Mouse (Mus musculus) retina, postnatal 7 days (tissue): ENCODE data around the gene Kazald1.

ENCODE experiments used
- DNase-seq: peaks from one replicate; pipeline ENCODE4 v3.0.0-alpha.2; 2012; ENCODE audit warnings: low read depth, low spot score

Kazald1 gene

DNA sequence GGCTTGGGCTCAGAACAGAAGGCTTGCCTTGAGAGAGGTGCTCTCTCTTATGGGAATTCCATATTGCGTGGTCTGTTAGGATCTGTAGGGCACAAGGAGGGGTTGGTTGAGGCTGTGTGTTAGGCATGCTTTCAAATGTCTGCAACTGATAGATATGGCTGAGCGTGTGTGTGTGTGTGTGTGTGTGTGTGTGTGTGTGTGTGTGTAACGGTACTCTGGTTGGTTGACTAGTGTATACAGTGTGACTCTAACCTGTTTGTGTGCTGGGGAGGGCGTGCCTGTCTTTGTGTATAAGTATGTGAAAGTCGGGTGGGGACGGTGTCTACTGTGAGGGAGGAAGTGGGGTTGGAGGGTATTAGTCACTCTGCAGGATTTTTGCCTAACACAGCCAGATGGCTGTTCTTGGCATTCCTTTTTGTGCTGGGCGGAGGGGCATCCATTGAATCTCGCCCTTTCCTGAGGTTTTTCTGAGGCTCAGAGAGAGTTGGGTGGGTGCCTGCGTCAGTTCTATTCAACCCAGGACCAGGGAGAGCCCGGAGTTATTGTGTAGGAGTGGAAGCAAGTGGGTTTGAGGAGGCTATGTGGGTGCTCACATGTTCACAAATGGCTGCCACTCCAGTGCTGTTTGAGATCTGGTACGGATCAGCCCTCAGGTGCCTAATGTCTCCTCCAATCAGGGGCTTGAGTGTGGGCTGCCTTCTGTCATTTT, 27.0 kb upstream of the Kazald1 start:
- no peak for DNase-seq

DNA sequence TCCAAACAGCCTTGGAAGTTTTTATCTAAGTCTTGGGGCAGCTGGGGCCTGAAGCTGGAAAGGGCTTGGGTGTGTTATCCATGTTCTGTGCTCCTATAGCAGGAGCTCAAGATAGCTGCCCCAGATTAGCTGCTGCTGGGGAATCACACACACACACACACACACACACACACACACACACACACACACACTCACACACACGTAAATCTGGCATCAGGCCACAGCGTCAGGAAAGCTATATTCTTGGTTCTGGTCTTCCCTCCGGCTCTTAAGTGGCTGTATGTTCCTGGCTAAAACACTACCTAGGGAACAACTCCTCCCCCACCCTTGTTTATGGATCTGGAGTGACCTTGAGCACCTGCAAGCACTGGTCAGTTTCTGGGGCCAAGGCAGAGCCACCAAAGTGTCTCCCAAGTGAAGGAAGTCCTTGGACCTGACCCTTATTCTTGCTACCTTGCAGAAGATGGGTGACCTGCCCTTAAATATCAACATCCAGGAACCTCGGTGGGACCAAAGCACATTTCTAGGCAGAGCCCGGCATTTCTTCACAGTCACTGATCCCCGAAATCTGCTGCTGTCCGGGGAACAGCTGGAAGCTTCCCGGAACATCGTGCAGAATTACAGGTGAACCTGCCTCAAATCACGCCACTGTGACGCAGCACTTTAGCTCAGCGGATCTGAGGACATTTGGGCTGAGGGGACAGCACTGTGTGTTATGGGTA, 26.2 kb upstream of the Kazald1 start:
- no peak for DNase-seq

DNA sequence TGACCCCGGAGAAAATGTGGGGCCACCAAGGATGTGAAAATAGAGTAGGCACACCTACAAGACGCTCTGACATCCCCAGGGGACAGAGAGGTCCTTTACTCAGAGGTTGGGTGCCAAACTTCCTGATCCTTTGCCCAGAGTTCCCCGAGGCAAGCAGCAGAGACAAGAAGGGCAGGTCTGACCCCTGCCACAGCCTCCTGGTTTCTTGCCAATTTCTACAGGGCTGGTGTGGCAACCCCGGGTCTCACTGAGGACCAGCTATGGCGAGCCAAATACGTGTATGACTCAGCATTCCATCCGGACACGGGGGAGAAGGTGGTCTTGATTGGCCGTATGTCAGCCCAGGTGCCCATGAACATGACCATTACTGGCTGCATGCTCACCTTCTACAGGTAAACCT, 25.5 kb upstream of the Kazald1 start:
- DNase-seq: no peak

DNA sequence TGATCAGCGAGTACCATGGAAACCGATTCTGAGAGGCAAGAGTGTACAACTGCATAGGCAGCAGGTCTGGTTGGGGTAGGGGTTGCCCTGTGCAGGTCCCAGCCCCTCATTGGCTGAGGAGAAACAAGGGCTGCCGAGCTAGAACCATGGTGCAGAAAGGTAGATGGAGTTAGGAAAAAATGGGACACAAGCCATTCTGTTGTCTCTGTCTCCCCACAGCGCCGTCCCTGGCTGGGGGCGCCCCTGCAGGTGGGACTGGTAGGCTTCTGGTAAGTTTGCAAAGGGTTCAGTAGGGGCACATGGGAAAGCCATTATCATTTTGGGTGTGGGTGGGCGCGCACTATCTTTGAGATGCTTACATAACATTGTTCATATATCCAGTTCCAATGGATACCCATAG, 21.6 kb upstream of the Kazald1 start:
- no peak for DNase-seq

DNA sequence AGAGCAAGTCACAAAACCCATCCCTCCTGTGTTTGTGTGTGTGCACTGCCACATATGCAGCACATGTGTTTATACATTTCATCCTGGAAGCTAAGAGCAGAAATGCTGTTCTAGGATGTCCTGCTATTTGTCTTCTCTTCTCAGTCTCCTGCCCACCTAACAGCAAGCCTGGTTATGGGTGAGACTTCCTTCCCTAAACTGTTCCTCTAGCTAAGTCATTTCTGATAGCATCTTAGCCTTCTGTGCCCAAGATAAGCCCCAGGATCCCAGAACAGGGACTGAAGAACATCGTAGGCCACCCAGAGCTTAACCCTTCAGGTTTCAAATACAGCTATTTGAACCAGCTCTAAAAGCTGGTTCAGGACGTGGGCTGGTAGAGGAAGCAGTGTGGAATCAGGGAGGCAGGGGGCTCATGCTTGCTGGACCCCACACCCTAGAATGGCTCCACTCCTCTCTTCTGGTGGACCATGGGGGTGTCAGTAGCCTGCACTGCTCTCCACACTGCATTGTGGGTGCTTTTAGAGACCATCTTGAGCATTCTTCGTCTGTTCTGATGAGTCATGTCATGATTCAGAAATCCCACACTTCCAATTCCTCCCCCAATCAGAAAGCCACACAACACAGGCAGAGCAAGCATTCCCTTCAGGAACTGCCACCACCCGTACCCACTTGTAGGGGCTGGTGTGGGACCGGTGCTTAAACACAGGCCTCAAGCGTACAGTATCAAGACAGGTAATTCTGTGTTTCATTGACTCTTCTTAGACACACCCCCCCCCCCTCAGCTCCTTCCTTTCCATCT, 19.9 kb upstream of the Kazald1 start:
- no peak for DNase-seq

DNA sequence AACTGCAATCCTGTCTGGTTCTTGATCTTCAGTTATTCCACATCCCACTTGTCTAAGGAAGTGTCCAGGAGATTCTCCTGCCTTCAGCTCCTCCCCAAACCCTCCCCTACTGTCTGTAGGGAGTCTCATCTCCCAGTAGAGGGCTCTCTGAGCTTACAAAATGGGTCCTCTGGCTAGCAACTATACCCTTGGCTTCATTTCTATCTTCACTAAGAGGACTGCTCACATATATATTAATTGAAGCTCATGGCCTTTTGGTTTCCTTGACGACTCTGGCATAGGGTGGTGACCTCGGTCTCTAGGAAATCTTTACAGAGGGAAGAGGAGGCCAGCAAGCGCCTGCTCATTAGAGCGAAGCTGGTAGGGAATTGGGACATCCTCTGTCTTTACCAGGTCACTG, 18.7 kb upstream of the Kazald1 start:
- DNase-seq: no peak

DNA sequence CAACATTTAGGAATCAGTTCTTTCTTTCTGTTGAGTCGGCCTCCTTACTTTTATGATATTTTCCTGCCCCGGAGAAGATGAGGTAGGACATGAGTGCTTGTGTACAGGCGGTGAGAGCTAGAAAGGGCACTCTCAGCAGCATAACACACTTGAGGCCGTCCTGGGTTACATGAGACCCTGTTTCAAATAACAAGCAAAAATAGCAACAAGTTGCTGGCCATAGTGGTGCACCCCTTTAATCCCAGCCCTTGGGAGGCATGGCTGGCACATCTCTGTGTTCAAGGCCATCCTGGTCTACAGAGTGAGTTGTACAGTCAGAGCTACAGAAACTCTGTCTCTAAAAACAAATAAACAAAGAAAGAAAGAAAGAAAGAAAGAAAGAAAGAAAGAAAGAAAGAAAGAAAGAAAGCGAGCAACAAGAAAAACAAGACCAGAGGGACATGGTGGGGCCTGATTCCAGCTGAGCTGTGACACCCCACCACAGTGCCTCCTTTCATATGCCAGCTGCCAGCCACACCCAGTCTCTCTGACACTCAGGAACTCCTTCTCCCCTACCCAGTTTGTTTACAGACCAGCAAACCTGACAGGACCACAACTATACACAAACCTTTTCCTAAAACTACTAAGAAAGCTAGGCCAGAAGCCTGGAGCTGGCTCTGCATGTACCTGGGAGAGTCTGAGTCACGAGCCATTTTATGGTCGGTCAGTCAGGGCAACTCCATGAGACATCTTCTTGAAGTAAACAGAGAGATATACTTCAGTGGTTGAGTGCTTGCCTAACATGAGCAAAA, 17.9 kb upstream of the Kazald1 start:
- no peak for DNase-seq

DNA sequence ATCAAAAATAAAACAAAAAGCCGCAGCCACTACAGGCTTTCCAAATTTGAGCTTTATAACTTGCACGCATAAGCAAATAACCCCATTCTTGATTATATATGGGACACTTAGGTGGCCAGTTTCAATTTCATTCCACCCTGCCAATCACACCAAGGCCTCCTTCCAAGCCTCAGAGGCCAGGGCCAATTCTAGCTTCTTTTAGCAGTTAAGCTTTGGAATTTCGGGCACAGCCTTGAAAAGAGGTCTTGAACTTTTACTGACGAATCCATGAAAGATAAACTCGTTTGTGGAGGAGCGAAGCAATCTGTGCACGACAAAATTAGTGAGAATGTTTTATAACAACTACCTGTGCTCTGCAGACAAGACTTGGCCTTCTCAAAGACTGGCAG, 17.3 kb upstream of the Kazald1 start:
- DNase-seq: no peak

DNA sequence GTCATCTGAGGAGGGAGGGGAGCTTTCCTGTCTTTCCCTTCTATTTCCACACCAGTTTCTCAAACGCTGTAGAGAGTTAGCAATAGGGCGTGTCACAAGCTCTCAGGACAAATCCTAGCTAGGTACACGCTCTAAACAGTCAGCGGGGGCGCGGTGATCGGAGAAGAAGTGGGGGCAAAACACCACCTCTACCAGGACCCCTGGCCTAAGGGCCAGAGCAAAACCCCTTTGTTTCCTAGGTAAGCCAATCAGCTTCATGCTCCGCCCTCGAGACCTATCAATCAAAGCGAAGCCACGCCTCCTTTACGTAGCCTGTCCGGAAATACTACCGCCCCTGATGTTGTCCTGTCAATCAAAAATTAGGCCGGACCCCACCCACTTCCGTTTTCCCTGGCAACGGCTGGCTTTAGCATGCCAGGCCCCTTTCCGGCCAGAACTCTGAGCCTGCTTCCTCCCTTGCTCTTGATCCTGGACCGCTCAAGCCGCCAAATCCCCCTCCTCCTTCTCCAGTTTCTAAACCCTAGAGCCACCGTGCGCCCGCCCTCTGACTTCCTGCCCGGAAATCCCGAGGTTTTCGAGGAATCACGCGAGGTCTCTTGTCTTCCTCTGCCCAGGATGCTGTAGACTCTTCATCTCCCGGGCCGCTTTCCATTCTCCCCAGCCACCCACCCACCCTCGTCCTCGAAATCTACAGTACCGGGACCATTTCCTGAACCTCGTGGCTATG, 16.8 kb upstream of the Kazald1 start:
- peak; percentile 96 for DNase-seq

DNA sequence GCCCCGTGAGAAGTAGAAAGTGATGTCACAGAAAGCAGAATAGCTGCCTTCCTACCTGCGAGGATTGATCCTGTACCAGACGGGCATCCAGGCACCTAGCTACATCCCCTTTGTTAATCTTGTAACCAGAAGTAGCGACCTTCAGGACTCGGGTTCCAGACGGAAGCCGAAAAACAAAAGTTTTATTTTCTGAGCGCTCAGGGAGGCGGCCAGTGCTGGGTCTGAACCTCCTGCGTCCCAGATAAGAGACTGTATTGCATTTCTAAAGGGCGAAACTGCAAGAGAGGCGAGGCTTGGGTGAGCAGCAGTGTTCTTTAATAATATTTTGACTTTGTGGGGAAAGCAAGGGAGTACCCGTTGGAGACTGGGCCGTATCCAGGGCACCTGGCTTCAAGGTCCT, 16.2 kb upstream of the Kazald1 start:
- DNase-seq: no peak

DNA sequence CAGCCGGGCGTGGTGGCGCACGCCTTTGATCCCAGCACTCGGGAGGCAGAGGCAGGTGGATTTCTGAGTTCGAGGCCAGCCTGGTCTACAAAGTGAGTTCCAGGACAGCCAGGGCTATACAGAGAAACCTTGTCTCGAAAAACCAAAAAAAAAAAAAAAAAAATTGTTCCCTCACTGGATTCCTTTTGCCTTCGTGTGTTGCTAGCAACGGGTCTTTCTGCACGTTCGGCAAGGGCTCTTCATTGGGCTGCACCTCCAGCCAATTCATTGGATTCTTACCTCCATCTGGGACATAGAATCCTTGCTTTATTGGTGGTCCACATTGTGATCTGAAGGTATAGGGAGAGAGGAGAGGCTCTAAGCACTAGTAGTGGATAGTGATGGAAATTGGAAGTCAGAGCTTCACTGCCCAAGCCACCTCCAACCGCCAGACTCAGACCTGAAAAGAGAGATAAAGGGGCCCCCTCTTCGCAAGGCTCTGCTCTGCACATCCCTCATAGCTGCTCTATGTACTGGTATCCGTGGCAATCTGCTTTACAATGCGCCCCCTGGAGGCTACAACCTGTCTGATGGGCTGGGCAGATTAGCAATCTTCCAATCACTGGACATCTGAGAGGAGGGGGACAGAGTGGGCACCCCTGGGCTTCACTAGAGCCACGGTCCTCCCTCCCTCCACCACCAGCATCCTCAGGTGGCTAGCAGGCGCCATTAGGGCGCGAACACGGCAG, 11.3 kb upstream of the Kazald1 start:
- DNase-seq: no peak

DNA sequence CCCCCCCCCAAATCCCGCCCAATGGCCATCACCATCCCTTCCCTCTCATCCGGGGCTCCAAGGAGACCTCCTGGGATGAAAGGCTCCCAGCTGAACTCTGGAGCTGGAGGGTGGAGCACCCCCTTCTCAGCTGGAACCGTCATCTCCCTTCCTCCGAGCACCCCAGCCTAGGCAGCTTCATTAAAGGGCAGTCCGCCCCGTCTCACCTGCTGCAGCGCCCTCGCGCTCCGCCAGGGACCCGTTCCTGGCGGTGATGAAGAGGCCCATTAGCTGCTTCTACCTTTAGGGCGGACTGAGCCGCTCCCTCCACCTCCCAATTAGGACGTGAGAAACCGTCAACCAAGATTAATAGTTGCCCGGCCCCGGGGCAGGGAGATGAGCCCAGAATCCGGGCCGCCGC, 9.8 kb upstream of the Kazald1 start:
- no peak for DNase-seq

DNA sequence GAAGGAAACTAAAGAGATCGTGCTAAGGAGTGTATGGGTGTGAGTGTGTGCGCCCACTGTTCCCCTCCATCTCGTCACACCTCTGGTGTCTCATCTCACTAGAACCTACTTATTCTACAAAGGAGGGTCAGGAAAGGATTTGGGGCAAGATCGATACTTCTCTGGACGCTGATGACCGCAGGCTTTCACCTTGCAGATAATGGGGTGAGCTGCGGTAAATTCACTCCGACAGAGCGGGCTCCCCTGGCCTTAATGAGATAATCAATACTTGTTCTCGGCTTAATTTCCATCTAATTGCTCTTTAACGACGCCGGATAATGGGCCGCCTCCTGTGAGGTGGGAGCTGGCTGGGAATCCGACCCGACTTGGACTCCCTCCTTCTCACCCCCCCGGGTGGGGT, 7.9 kb upstream of the Kazald1 start:
- no peak for DNase-seq

DNA sequence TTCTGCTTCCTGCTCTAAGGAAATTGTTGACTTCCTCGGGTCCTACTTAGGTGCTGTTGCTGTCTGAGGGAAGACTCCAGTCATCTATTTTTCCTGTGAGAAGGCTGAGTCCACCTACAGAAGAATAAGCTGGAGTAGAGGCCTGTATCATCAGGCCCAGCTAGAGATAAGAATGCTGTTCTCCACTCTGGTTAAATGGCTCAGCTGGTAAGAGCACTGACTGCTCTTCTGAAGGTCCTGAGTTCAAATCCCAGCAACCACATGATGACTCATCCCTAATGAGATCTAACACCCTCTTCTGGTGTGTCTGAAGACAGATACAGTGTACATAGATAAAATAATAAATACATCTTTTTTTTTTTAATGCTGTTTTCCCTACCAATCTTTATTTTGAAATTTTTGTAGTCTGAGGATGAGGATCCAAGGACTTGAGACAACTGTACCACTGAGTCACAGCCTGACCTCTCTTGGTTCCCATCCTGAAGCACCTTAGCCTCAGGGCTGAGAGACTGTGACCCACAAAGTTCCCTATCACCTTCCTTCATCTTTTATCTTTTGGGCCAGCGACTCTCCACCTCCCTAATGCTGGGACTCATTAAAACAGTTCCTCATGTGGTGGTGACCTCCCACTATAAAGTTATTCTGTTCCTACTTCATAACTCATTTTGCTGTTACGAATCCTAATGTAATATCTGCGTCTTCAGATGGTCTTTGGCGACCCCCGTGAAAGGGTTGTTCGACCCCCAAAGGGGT, 7.1 kb upstream of the Kazald1 start:
- no peak for DNase-seq

DNA sequence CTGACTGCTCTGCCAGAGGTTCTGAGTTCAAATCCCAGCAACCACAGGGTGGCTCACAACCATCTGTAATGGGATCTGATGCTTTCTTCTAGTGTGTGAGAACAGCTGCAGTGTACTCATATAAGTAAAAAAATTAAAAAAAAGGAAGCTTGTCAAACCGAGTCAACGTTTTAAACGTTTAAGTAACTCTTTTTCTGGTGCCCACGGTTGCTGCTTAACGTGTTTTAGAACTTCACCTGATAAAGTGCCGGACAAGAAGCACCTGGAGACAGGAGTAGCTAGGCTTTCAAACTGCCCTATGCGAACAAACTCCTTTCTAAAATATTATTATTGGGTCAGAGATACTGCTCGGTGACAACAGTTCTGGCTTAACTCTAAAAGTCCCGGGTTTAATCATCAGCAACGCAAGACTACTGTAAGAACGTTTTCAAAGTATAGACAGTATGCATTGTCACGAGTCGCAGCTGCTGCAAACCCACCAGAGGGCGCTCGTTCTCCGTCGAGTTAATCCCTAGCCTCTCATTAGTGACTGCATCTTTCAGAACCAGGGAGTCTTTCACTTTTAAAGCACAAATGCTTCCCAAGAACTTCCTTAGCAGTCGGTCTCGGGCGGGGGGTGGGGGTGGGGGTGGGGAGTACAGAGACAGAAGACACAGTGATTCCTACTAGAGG, 1.0 kb upstream of the Kazald1 start:
- DNase-seq: peak; percentile 66

DNA sequence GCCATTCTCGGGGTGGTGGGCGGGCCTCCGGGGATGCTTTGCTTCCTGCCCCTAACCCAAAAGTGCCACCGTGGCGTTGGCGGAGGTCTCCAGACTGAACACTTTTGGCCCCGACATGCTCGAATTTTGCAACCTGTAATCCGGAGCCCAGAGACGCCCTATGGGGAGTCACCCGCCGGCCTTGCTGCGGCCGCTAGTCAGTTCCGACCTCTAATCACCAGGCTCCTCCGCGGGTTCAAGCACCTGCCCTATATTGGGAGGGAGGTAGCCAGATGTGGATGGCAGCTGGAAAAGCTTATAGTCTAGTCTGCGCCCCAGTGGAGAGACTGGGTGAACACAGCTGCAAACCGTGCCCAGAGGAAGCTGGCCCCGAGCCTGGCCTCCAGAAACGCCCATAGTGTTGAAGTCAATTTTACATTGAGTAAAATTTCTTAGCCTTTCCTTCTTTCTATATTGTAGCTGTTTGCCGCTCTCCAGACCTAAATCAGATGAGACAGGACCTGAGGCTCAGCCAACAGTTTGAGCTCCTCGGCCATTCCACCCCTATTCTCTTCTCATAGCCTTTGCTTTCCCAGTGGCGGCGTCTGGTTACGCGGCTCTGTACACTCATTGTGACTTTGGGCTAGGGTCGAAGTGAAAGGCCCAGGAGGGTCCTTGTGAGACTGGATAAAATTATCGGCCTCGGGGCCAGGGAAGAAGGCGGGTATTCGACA, 438 bp downstream of the Kazald1 start:
- no peak for DNase-seq

DNA sequence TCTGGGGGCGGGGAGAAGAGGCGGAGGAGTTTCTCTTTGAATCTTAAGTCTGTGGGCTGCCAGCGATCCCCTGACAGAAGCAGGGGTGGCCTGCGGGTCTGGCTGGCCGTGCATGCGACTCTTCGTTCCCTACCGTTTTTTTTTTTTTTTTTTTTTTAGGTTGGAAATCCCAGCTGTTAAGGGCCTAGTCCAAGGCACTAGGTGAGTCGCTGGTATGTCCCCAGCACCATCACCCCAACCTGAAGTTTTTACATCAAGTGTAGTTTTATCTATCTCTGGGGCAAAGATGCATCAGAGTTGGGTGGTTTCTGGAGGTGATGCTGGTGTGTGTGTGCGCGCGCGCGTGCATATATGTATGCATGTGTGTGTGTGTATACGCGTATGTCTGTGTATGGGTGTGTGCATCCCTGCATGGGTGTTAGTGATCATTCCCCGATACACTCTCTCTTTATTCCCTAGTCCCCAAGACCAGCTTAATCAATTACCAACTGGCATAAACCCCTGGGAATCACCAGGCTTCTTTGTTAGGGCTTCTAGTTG, 1.1 kb downstream of the Kazald1 start:
- no peak for DNase-seq
